Mouse (Mus musculus): Measurements from ENCODE around the gene Abcb9.

DNA sequence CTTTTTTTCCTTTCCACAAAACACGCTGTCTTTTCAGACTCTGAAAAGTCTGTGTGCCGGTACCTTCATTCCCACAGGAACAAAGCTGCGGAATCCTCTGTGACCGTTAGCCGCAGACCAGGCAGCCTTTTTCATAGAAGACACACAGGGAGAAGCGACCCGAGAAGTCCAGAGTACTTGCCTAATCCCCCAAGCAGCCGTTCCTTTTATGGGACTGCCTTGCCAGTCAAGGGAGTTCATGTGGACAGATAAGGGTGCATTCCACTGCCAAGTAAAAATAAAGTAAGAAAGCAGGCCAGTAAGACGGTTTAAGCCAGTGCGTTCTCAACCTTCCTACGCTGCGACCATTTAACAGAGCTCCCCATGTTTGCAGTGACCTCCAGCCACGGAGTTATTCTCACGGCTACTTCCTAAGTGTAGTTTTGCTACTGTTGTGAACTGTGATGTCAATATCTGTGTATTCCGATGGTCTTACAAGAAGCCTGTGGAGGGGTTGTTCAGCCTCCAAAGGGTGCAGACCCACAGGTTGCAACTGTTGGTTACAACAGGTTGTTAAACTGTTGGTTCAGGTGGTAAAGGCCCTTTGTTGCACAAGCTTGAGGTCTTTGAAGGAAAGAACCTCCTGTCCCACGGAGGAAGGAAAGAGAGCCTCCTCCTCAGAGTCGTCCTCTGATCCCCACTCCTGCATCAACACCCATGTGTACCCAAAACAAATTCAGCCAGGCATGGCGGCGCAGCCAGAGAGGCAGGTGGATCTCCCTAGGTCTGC is 67.7 kb downstream of the Abcb9 start:
- TF ChIP-seq CTCF (IDR thresholded peaks at IDR 0.05; ENCODE audit: control insufficient read depth, insufficient read depth, low read length) (no peak), POLR2A (IDR thresholded peaks at IDR 0.05; ENCODE audit: borderline replicate concordance, control insufficient read depth, low read depth, low read length) (no peak)
